Mouse (Mus musculus): ENCODE results near the gene Racgap1. TPM values are rescaled to one million over a fixed set of nuclear protein-coding genes. Genes with fewer than 3 reads are reported as not detected.

Gene Racgap1
- polyA plus RNA-seq, 1 experiment: 45.7 TPM

- Histone ChIP-seq H3K4me1 (ENCODE audit: control insufficient read depth, insufficient read depth, low read length) (peaks cover 1% of the 10 kb centered on the region; the same call in 1 of the 2 replicates), H3K4me3 (ENCODE audit: control insufficient read depth, low read depth, low read length) (no peak overlapping the region), H3K27ac (ENCODE audit: control insufficient read depth, insufficient read depth, low read depth, low read length) (no peak overlapping the region), H3K27me3 (ENCODE audit: control insufficient read depth, insufficient read depth, low read length) (no peaks in the 10 kb centered on the region), H3K36me3 (ENCODE audit: control insufficient read depth, insufficient read depth, low read length) (no peaks in the 10 kb centered on the region)
- TF ChIP-seq POLR2A (IDR thresholded peaks at IDR 0.05; ENCODE audit: control insufficient read depth, low read depth, low read length) (no peak), CTCF (IDR thresholded peaks at IDR 0.05; ENCODE audit: control insufficient read depth, insufficient read depth, insufficient replicate concordance, low read depth, low read length) (peak; percentile 96)
Measured at GRCm38 (mm10) chr15:99596056-99596687, 55.3 kb downstream of the Racgap1 start.

- Histone ChIP-seq H3K4me1 (ENCODE audit: control insufficient read depth, insufficient read depth, low read length) (peaks cover 8% of the 10 kb centered on the region), H3K27ac (ENCODE audit: control insufficient read depth, insufficient read depth, low read depth, low read length) (no peak overlapping the region), H3K27me3 (ENCODE audit: control insufficient read depth, insufficient read depth, low read length) (no peaks in the 10 kb centered on the region), H3K4me3 (ENCODE audit: control insufficient read depth, low read depth, low read length) (no peak overlapping the region), H3K36me3 (ENCODE audit: control insufficient read depth, insufficient read depth, low read length) (no peaks in the 10 kb centered on the region)
- TF ChIP-seq CTCF (IDR thresholded peaks at IDR 0.05; ENCODE audit: control insufficient read depth, insufficient read depth, insufficient replicate concordance, low read depth, low read length): no peak
- no peak for TF ChIP-seq POLR2A (IDR thresholded peaks at IDR 0.05; ENCODE audit: control insufficient read depth, low read depth, low read length)
Measured at GRCm38 (mm10) chr15:99594951-99595350, 56.5 kb downstream of the Racgap1 start.

- Histone ChIP-seq H3K27ac (ENCODE audit: control insufficient read depth, insufficient read depth, low read depth, low read length) (no peak overlapping the region), H3K4me3 (ENCODE audit: control insufficient read depth, low read depth, low read length) (no peak overlapping the region), H3K4me1 (ENCODE audit: control insufficient read depth, insufficient read depth, low read length) (peaks cover 8% of the 10 kb centered on the region), H3K36me3 (ENCODE audit: control insufficient read depth, insufficient read depth, low read length) (no peaks in the 10 kb centered on the region), H3K27me3 (ENCODE audit: control insufficient read depth, insufficient read depth, low read length) (no peaks in the 10 kb centered on the region)
- no peak for TF ChIP-seq CTCF (IDR thresholded peaks at IDR 0.05; ENCODE audit: control insufficient read depth, insufficient read depth, insufficient replicate concordance, low read depth, low read length)
- TF ChIP-seq POLR2A (IDR thresholded peaks at IDR 0.05; ENCODE audit: control insufficient read depth, low read depth, low read length): no peak
Measured at GRCm38 (mm10) chr15:99592877-99593276, 58.6 kb downstream of the Racgap1 start.

GRCm38 (mm10) chr15:99592177-99592576 lies 59.3 kb downstream of the Racgap1 start:
- Histone ChIP-seq H3K4me3 (ENCODE audit: control insufficient read depth, low read depth, low read length) (no peak overlapping the region), H3K27ac (ENCODE audit: control insufficient read depth, insufficient read depth, low read depth, low read length) (no peak overlapping the region), H3K27me3 (ENCODE audit: control insufficient read depth, insufficient read depth, low read length) (no peaks in the 10 kb centered on the region), H3K4me1 (ENCODE audit: control insufficient read depth, insufficient read depth, low read length) (peaks cover 8% of the 10 kb centered on the region), H3K36me3 (ENCODE audit: control insufficient read depth, insufficient read depth, low read length) (no peaks in the 10 kb centered on the region)
- TF ChIP-seq POLR2A (IDR thresholded peaks at IDR 0.05; ENCODE audit: control insufficient read depth, low read depth, low read length) (no peak), CTCF (IDR thresholded peaks at IDR 0.05; ENCODE audit: control insufficient read depth, insufficient read depth, insufficient replicate concordance, low read depth, low read length) (no peak)

GRCm38 (mm10) chr15:99590429-99591084 lies 60.9 kb downstream of the Racgap1 start, which contains the start of gene Aqp5:
Gene Aqp5 (plus strand): TSS chr15:99590782.
- H3K4me1 ChIP-seq (ENCODE audit: control insufficient read depth, insufficient read depth, low read length): peaks cover 8% of the 10 kb centered on the region
- peak within 1 kb of the TSS; percentile 45 for H3K4me3 ChIP-seq (ENCODE audit: control insufficient read depth, low read depth, low read length)
- TF ChIP-seq POLR2A (IDR thresholded peaks at IDR 0.05; ENCODE audit: control insufficient read depth, low read depth, low read length): no peak
- TF ChIP-seq CTCF (IDR thresholded peaks at IDR 0.05; ENCODE audit: control insufficient read depth, insufficient read depth, insufficient replicate concordance, low read depth, low read length): no peak
- H3K27me3 ChIP-seq (ENCODE audit: control insufficient read depth, insufficient read depth, low read length): no peaks in the 10 kb centered on the region
- H3K27ac ChIP-seq (ENCODE audit: control insufficient read depth, insufficient read depth, low read depth, low read length): no peak within 1 kb of the TSS
- H3K36me3 ChIP-seq (ENCODE audit: control insufficient read depth, insufficient read depth, low read length): no peaks in the 10 kb centered on the region

GRCm38 (mm10) chr15:99589704-99590103 lies 61.8 kb downstream of the Racgap1 start:
- no peak for TF ChIP-seq CTCF (IDR thresholded peaks at IDR 0.05; ENCODE audit: control insufficient read depth, insufficient read depth, insufficient replicate concordance, low read depth, low read length)
- TF ChIP-seq POLR2A (IDR thresholded peaks at IDR 0.05; ENCODE audit: control insufficient read depth, low read depth, low read length): no peak
- Histone ChIP-seq H3K27ac (ENCODE audit: control insufficient read depth, insufficient read depth, low read depth, low read length) (no peak overlapping the region), H3K36me3 (ENCODE audit: control insufficient read depth, insufficient read depth, low read length) (no peaks in the 10 kb centered on the region), H3K27me3 (ENCODE audit: control insufficient read depth, insufficient read depth, low read length) (no peaks in the 10 kb centered on the region), H3K4me1 (ENCODE audit: control insufficient read depth, insufficient read depth, low read length) (peaks cover 11% of the 10 kb centered on the region), H3K4me3 (ENCODE audit: control insufficient read depth, low read depth, low read length) (no peak overlapping the region)

- Histone ChIP-seq H3K27ac (ENCODE audit: control insufficient read depth, insufficient read depth, low read depth, low read length) (no peak overlapping the region), H3K4me3 (ENCODE audit: control insufficient read depth, low read depth, low read length) (no peak overlapping the region), H3K36me3 (ENCODE audit: control insufficient read depth, insufficient read depth, low read length) (no peaks in the 10 kb centered on the region), H3K4me1 (ENCODE audit: control insufficient read depth, insufficient read depth, low read length) (peaks cover 15% of the 10 kb centered on the region), H3K27me3 (ENCODE audit: control insufficient read depth, insufficient read depth, low read length) (no peaks in the 10 kb centered on the region)
- no peak for TF ChIP-seq CTCF (IDR thresholded peaks at IDR 0.05; ENCODE audit: control insufficient read depth, insufficient read depth, insufficient replicate concordance, low read depth, low read length)
- TF ChIP-seq POLR2A (IDR thresholded peaks at IDR 0.05; ENCODE audit: control insufficient read depth, low read depth, low read length): no peak
Measured at GRCm38 (mm10) chr15:99589237-99589636, 62.2 kb downstream of the Racgap1 start.

Data from testis, adult 2 months (tissue).